Mouse (Mus musculus) bone marrow macrophage, adult 2 months (primary cell): ENCODE results near the gene 4930432K21Rik. TPM values are rescaled to one million over a fixed set of nuclear protein-coding genes. Genes with fewer than 3 reads are reported as not detected.

Source experiments
- H3K27ac ChIP-seq: 2 replicates; pipeline ENCODE4 v1.5.1; 2012; ENCODE audit warnings: low read depth, low read length; ENCODE audit not compliant: insufficient read depth
- H3K4me1 ChIP-seq: 2 replicates; pipeline ENCODE4 v1.6.1; 2012; ENCODE audit warnings: low read length; ENCODE audit not compliant: control insufficient read depth, insufficient read depth
- H3K4me3 ChIP-seq: 2 replicates; pipeline ENCODE4 v1.5.1; 2012; ENCODE audit warnings: mild to moderate bottlenecking, low read length, moderate library complexity; ENCODE audit not compliant: insufficient read depth
- CTCF ChIP-seq: IDR thresholded peaks from 2 replicates; pipeline ENCODE4 v1.5.1; 2012; ENCODE audit warnings: low read depth, mild to moderate bottlenecking, low read length, moderate library complexity
- POLR2A ChIP-seq: IDR thresholded peaks from 2 replicates; pipeline ENCODE4 v1.6.1; 2012; ENCODE audit warnings: mild to moderate bottlenecking, low read depth, low read length, borderline replicate concordance
- polyA plus RNA-seq: library from polyadenylated mRNA; stranded (reverse); fragments of >200 nt; gene quantifications from 2 replicates; pipeline ENCODE4 v1.2.4, GENCODE M21; 2012; ENCODE audit not compliant: missing spikeins, insufficient read depth, insufficient read length

The 4930432K21Rik gene
- polyA plus RNA-seq, result 0.49 and 1.2 TPM in 2 replicates

DNA sequence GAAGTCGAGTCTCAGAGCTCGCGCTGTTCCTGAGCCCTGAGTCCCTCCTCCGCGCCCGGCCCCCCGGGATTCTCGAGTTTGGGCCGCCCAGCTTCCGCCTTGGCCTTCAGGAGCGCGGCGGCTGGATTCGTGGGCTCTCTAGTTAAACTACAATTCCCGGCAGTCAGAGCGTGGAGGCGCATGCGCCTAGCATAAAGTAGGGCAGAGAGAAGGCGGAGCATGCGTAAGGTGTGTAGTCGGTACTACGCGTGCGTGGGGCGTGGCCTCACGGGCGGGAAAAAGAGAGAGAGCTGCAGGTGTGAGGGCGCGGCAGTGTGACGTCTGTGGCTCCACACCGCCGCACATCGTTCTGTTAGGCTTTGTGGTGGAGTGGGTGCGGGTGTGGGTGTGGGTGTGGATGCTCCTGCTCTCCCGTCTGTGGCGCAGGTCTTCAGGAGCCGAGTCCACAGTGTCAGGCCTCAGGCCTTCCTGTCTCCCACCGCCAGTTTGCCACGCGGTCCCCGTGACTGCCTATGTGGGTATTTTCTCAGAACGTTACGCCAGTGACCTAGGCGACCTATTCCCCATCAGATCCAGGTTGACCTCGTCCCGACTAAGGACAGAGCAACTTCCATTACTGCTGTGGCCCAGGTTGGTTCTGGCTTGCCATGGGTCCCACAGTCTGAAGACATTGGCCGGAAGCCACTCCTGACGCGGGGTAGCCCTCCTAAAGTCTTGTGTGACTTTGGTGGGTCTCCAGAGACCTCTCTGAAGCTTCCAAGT, at the start of gene 4930432K21Rik, which contains the start of gene Cc2d1a:
Gene 4930432K21Rik (plus strand): TSS at position 257 of the 762 bp plus-strand sequence.
Gene Cc2d1a (minus strand): TSS at position 168 of the 762 bp plus-strand sequence.
- no peak within 1 kb of the TSS for H3K27ac ChIP-seq
- peaks cover 28% of the 10 kb centered on the region for H3K4me1 ChIP-seq
- H3K4me3 ChIP-seq, result peak within 1 kb of the TSS; percentile 93
- TF ChIP-seq POLR2A (no peak), CTCF (no peak)

DNA sequence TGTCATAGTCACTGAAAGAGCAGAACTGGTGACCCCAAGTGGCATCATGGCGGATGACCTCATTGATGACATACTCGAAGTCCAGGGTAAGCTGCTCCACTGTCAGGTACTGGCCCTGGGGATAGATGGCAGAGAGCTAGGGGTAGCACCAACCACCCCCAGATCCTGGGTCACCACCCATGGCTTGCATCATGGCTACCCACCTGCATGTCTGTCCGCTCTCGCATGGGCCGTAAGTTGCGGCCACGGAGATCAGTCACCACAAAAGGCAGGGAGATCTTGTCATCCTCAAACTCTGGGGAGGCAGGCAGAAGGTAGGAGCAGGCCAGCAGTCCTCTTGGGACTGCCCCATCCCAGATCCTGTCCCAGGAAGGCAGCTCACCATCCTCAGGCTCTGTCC, 49.4 kb upstream of the 4930432K21Rik start:
- no peak overlapping the region for H3K4me3 ChIP-seq
- 0 out of 2 replicates have a peak, but pooled peaks cover 3% of the 10 kb centered on the region for H3K4me1 ChIP-seq
- TF ChIP-seq CTCF, result no peak
- TF ChIP-seq POLR2A, result no peak
- no peak overlapping the region for H3K27ac ChIP-seq

- no peak for TF ChIP-seq POLR2A
- no peak for TF ChIP-seq CTCF
- H3K4me3 ChIP-seq, result no peak overlapping the region
- peaks cover 17% of the 10 kb centered on the region for H3K4me1 ChIP-seq
These were observed 46.2 kb upstream of the 4930432K21Rik start for GRCm38 (mm10) chr8:84101476-84102270.

GRCm38 (mm10) chr8:84103601-84104000, 44.2 kb upstream of the 4930432K21Rik start:
- peaks cover 17% of the 10 kb centered on the region for H3K4me1 ChIP-seq
- H3K4me3 ChIP-seq, result peak overlapping the region; percentile 87
- H3K27ac ChIP-seq, result no peak overlapping the region
- TF ChIP-seq POLR2A (no peak), CTCF (no peak)

More at GRCm38 (mm10) chr8:84101476-84102270, 46.2 kb upstream of the 4930432K21Rik start:
- H3K27ac ChIP-seq, result no peak overlapping the region

- TF ChIP-seq POLR2A, result no peak
- no peak for TF ChIP-seq CTCF
- H3K4me1 ChIP-seq, result peaks cover 17% of the 10 kb centered on the region
- no peak overlapping the region for H3K27ac ChIP-seq
- H3K4me3 ChIP-seq, result peak overlapping the region; percentile 87
These were observed 43.6 kb upstream of the 4930432K21Rik start for GRCm38 (mm10) chr8:84104221-84104620.

GRCm38 (mm10) chr8:84104697-84105609, 42.9 kb upstream of the 4930432K21Rik start, which contains the start of gene Dcaf15:
Gene Dcaf15 (minus strand): TSS chr8:84104768.
- TF ChIP-seq CTCF (no peak), POLR2A (no peak)
- peaks cover 17% of the 10 kb centered on the region for H3K4me1 ChIP-seq
- peak within 1 kb of the TSS; percentile 87 for H3K4me3 ChIP-seq
- H3K27ac ChIP-seq, result no peak within 1 kb of the TSS

GRCm38 (mm10) chr8:84105676-84106075, 42.1 kb upstream of the 4930432K21Rik start:
- H3K4me3 ChIP-seq, result no peak overlapping the region
- TF ChIP-seq POLR2A, result no peak
- no peak for TF ChIP-seq CTCF
- H3K27ac ChIP-seq, result no peak overlapping the region
- H3K4me1 ChIP-seq, result peaks cover 17% of the 10 kb centered on the region

- TF ChIP-seq CTCF (no peak), POLR2A (no peak)
- peaks cover 17% of the 10 kb centered on the region for H3K4me1 ChIP-seq
- no peak overlapping the region for H3K27ac ChIP-seq
- no peak overlapping the region for H3K4me3 ChIP-seq
These were observed 41.4 kb upstream of the 4930432K21Rik start for GRCm38 (mm10) chr8:84106216-84107040.
